Mouse (Mus musculus) forebrain, embryonic 11.5 days (tissue): ENCODE measurements around the gene Pclaf. TPM values are rescaled to one million over a fixed set of nuclear protein-coding genes. Genes with fewer than 3 reads are reported as not detected.

Source experiments
- ATAC-seq: fragments of 200-750 bp; cut with Nextera tagmentation; replicated peaks from 2 replicates; pipeline ENCODE4 v1.8.0; 2017; ENCODE audit warnings: moderate TSS enrichment; ENCODE audit not compliant: low FRiP score
- DNase-seq: peaks from one replicate; pipeline ENCODE4 v3.0.0-alpha.2; 2017; ENCODE audit warnings: low spot score
- H3K27ac ChIP-seq: fragments of 300-500 bp; sonication (generic); 2 replicates; pipeline ENCODE4 v1.5.1; 2014; ENCODE audit warnings: low read depth, low read length
- H3K27me3 ChIP-seq: fragments of 300-500 bp; sonication (generic); 2 replicates; pipeline ENCODE4 v1.6.1; 2014; ENCODE audit warnings: mild to moderate bottlenecking, low read length, mixed read lengths; ENCODE audit not compliant: control insufficient read depth, insufficient read depth
- H3K36me3 ChIP-seq: fragments of 300-500 bp; sonication (generic); 2 replicates; pipeline ENCODE4 v1.6.1; 2014; ENCODE audit warnings: mild to moderate bottlenecking, low read length, moderate library complexity, mixed read lengths; ENCODE audit not compliant: control insufficient read depth, insufficient read depth
- H3K4me1 ChIP-seq: fragments of 300-500 bp; sonication (generic); replicated peaks from 2 replicates; pipeline ENCODE4 v1.6.1; 2014; ENCODE audit warnings: low read length, mixed read lengths; ENCODE audit not compliant: control insufficient read depth, insufficient read depth
- H3K4me2 ChIP-seq: fragments of 300-500 bp; sonication (generic); 2 replicates; pipeline ENCODE4 v1.6.1; 2014; ENCODE audit warnings: low read depth, mild to moderate bottlenecking, low read length, moderate library complexity, mixed read lengths; ENCODE audit not compliant: severe bottlenecking
- H3K4me3 ChIP-seq: fragments of 300-500 bp; sonication (generic); 2 replicates; pipeline ENCODE4 v1.5.1; 2014; ENCODE audit warnings: low read depth, low read length
- H3K9ac ChIP-seq: fragments of 300-500 bp; sonication (generic); 2 replicates; pipeline ENCODE4 v1.6.1; 2014; ENCODE audit warnings: low read length
- H3K9me3 ChIP-seq: fragments of 300-500 bp; sonication (generic); 2 replicates; pipeline ENCODE4 v1.6.1; 2016; ENCODE audit warnings: low read length, mixed read lengths; ENCODE audit not compliant: control insufficient read depth
- WGBS: fragments of 180-500 bp; shearing (Covaris S2); extraction: QIAGEN DNeasy Blood & Tissue Kit; methylation state at CpG from one replicate; pipeline ENCODE4 v1.1.7; 2014; 5-methylcytosine and 5-hydroxymethylcytosine counted together
- polyA plus RNA-seq: library from polyadenylated mRNA; unstranded; fragments of >200 nt; fragmentation: Nextera tagmentation; extraction: Ambion mirVana; gene quantifications from 2 replicates; pipeline ENCODE4 v1.2.1, GENCODE M21; 2014

Gene Pclaf
- 264 and 318 TPM in 2 replicates for polyA plus RNA-seq

GRCm38 (mm10) chr9:65890143-65890628 lies at the start of gene Pclaf:
TSS of gene Pclaf (plus strand) at chr9:65890237.
- Histone ChIP-seq H3K4me1 (no peaks in the 10 kb centered on the region), H3K36me3 (peaks cover 10% of the 10 kb centered on the region), H3K4me3 (peak within 1 kb of the TSS; percentile 53), H3K4me2 (peak within 1 kb of the TSS; percentile 62), H3K27ac (peak within 1 kb of the TSS; percentile 43; the same call in 1 of the 2 replicates), H3K27me3 (no peaks in the 10 kb centered on the region), H3K9ac (peak within 1 kb of the TSS; percentile 85), H3K9me3 (no peaks in the 10 kb centered on the region)
- DNase-seq (peak; percentile 87), ATAC-seq (peak; percentile 94)
- under 1% methylated on average over 21 of the region's 21 CpGs for WGBS

GRCm38 (mm10) chr9:65844421-65845165 lies 45.4 kb upstream of the Pclaf start:
- Histone ChIP-seq H3K27ac (no peak overlapping the region), H3K36me3 (no peaks in the 10 kb centered on the region), H3K4me1 (no peaks in the 10 kb centered on the region), H3K9me3 (no peaks in the 10 kb centered on the region), H3K4me2 (no peak overlapping the region), H3K4me3 (no peak overlapping the region), H3K9ac (no peak overlapping the region), H3K27me3 (no peaks in the 10 kb centered on the region)
- WGBS = 68% methylated on average over 7 of the region's 7 CpGs
- no peak for DNase-seq
- ATAC-seq = no peak

GRCm38 (mm10) chr9:65848154-65848553 lies 41.9 kb upstream of the Pclaf start:
- H3K27me3 ChIP-seq = no peaks in the 10 kb centered on the region
- DNase-seq (no peak), ATAC-seq (no peak)
- no peaks in the 10 kb centered on the region for H3K36me3 ChIP-seq
- no peak overlapping the region for H3K4me3 ChIP-seq
- H3K9ac ChIP-seq = no peak overlapping the region
- no peaks in the 10 kb centered on the region for H3K9me3 ChIP-seq
- no peak overlapping the region for H3K27ac ChIP-seq
- no peaks in the 10 kb centered on the region for H3K4me1 ChIP-seq
- H3K4me2 ChIP-seq = no peak overlapping the region

- Histone ChIP-seq H3K27ac (no peak overlapping the region), H3K36me3 (no peaks in the 10 kb centered on the region), H3K9me3 (no peaks in the 10 kb centered on the region), H3K4me3 (no peak overlapping the region), H3K27me3 (no peaks in the 10 kb centered on the region), H3K4me2 (no peak overlapping the region), H3K9ac (no peak overlapping the region), H3K4me1 (no peaks in the 10 kb centered on the region)
- 13% methylated on average over 1 of the region's 1 CpGs for WGBS
- ATAC-seq (no peak), DNase-seq (no peak)
Measured at GRCm38 (mm10) chr9:65850203-65850602, 39.8 kb upstream of the Pclaf start.

DNA sequence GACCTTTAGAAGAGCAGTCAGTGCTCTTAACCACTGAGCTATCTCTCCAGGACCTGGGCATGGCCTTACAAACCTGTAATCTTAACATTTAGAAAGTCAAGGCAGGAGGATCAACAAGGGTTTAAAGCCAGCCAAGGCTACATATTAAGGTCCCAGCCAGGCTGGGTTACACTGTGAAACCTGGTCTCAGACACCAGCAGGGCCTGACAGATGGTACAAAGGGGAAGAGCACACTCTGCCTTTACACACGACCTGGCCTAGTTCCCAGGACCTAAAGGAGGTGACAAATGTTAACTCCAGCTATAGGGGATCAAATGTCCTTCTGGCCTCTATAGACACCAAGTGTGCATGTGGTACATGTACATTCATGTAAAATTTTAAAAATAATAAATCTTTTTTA lies 30.4 kb upstream of the Pclaf start:
- Histone ChIP-seq H3K4me3 (no peak overlapping the region), H3K36me3 (no peaks in the 10 kb centered on the region; the same call in 1 of the 2 replicates), H3K27ac (no peak overlapping the region), H3K27me3 (no peaks in the 10 kb centered on the region), H3K4me1 (no peaks in the 10 kb centered on the region), H3K9ac (no peak overlapping the region), H3K9me3 (no peaks in the 10 kb centered on the region), H3K4me2 (no peak overlapping the region)
- DNase-seq (no peak), ATAC-seq (no peak)
- 52% methylated on average over 1 of the region's 1 CpGs for WGBS

- H3K4me2 ChIP-seq = peak overlapping the region; percentile 69
- DNase-seq = peak; percentile 91
- under 1% methylated on average over 37 of the region's 37 CpGs for WGBS
- H3K9me3 ChIP-seq = no peaks in the 10 kb centered on the region
- ATAC-seq = peak; percentile 85
- no peaks in the 10 kb centered on the region for H3K36me3 ChIP-seq
- no peaks in the 10 kb centered on the region for H3K4me1 ChIP-seq
- peak overlapping the region; percentile 58 for H3K4me3 ChIP-seq
- H3K27ac ChIP-seq = peak overlapping the region; percentile 19; the same call in 1 of the 2 replicates
- peak overlapping the region; percentile 74 for H3K9ac ChIP-seq
- no peaks in the 10 kb centered on the region for H3K27me3 ChIP-seq
Measured at GRCm38 (mm10) chr9:65884564-65885315, 5.3 kb upstream of the Pclaf start.

GRCm38 (mm10) chr9:65891126-65891525 lies 1.1 kb downstream of the Pclaf start:
- Histone ChIP-seq H3K36me3 (peaks cover 13% of the 10 kb centered on the region), H3K27ac (no peak overlapping the region), H3K9me3 (no peaks in the 10 kb centered on the region), H3K4me2 (peak overlapping the region; percentile 62), H3K4me3 (peak overlapping the region; percentile 53), H3K9ac (peak overlapping the region; percentile 85), H3K4me1 (no peaks in the 10 kb centered on the region), H3K27me3 (no peaks in the 10 kb centered on the region)
- DNase-seq (peak; percentile 50), ATAC-seq (no peak)
- whole genome bisulfite sequencing = 4% methylated on average over 5 of the region's 5 CpGs

DNA sequence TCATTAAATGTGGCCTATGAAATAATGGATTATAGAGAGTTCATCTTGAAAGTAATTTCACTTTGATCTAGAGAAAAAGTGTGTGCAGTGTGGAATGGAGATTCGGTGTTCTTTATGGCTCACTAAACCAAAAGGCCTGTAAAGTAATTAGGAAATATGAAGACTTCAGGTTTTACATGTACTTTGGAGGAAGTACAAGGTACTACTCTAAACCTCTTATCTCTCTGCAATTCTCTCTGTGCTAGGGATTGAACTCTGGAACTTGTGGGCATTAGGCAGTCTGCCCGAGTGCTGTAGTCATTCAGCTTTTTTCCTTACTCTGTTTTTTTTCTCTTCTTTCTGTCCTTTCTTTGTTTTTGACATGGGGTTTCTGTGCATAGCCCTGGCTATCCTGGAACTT lies 6.9 kb downstream of the Pclaf start:
- H3K9ac ChIP-seq = no peak overlapping the region
- H3K36me3 ChIP-seq = peaks cover 13% of the 10 kb centered on the region
- no peaks in the 10 kb centered on the region for H3K27me3 ChIP-seq
- H3K9me3 ChIP-seq = no peaks in the 10 kb centered on the region
- ATAC-seq (no peak), DNase-seq (no peak)
- no peak overlapping the region for H3K4me3 ChIP-seq
- no peak overlapping the region for H3K27ac ChIP-seq
- H3K4me1 ChIP-seq = no peaks in the 10 kb centered on the region
- 92% methylated on average over 2 of the region's 2 CpGs for WGBS
- H3K4me2 ChIP-seq = no peak overlapping the region
